Mouse (Mus musculus): Measurements from ENCODE around the gene Dach1.

GRCm38 (mm10) chr14:98141758-98142157, 27.8 kb downstream of the Dach1 start:
- no peak for TF ChIP-seq POLR2A (IDR thresholded peaks at IDR 0.05; ENCODE audit: borderline replicate concordance, control insufficient read depth, low read depth, low read length)
- TF ChIP-seq CTCF (IDR thresholded peaks at IDR 0.05; ENCODE audit: control insufficient read depth, insufficient read depth, low read length) = no peak

Data from bone marrow, adult 2 months (tissue).